In the genomic region with DNA sequence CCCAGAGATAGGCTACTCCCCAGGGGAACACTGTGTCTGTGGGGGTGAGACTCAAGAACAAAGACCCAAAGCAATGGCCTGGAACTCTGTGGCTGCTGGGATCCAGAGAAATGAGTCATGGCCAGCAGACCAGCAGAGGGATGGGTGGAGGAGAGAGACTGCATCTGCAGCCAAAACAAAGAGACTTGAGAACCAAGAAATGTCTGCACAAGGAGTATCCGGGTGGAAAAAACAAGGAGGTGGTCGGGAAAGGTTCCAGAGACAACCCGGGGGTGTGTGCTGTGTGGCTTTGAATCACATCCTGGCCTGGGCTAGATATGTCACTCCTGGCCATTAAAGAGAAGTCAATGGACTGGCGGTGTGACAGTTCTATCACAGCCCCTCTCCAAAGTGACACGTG, we compare ENCODE assay signal across 14 mouse cellular contexts. TPM values are rescaled to one million over a fixed set of nuclear protein-coding genes. Genes with fewer than 3 reads are reported as not detected.
DNase-seq lines count a peak whose midpoint lies in the region; ATAC-seq and TF ChIP-seq lines count a peak whose summit lies in the region.
"Had no signal": no experiment of that assay in that cellular context is flagged by ENCODE, and none has a peak within 500 bp of the region (broad histone marks: within the 10 kb centered on the region; RNA-seq: fewer than 3 reads in every experiment).

No protein-coding gene starts in this region.

- H3K27ac ChIP-seq in midbrain, embryonic 14.5 days (replicated peaks; ENCODE audit: low read depth, low read length): no peak overlapping the region
- H3K27ac ChIP-seq: kidney, postnatal 0 days; lung, embryonic 15.5 days had no signal

- H3K9ac ChIP-seq in midbrain, embryonic 14.5 days (replicated peaks; ENCODE audit: low read length): no peak overlapping the region
- H3K9ac ChIP-seq: lung, embryonic 15.5 days had no signal

- no peak overlapping the region for H3K4me2 ChIP-seq in midbrain, embryonic 14.5 days (ENCODE audit: low read length)
- H3K4me2 ChIP-seq: lung, embryonic 15.5 days had no signal

- TF ChIP-seq CTCF in lung, adult 2 months (IDR thresholded peaks at IDR 0.05; ENCODE audit: insufficient read depth, low read length): no peak
- TF ChIP-seq CTCF in Patski (IDR thresholded peaks at IDR 0.05): no peak

- in situ Hi-C loops in Patski (cut with MboI; ENCODE audit: low pct_unique_long_range_greater_than_20kb): loop anchor here (10.0 to 25.0 kb wide), 2 partner anchors 52 to 1491 kb away; partner anchors contain the start of gene Nbl1

- TF ChIP-seq POLR2A in lung, adult 2 months (IDR thresholded peaks at IDR 0.05; ENCODE audit: borderline replicate concordance, extremely low read depth, low read depth, low read length): no peak

- peak; percentile 80 for ATAC-seq in Patski
- ATAC-seq in midbrain, embryonic 14.5 days (ENCODE audit: low FRiP score, low TSS enrichment): no peak

- no peaks in the 10 kb centered on the region for H3K27me3 ChIP-seq in Patski
- H3K27me3 ChIP-seq in midbrain, embryonic 14.5 days (ENCODE audit: control insufficient read depth, insufficient read depth, low read length): no peaks in the 10 kb centered on the region
- H3K27me3 ChIP-seq: lung, embryonic 15.5 days had no signal

- no peak overlapping the region for H3K4me3 ChIP-seq in lung, adult 2 months (replicated peaks; ENCODE audit: extremely low read depth, low read depth, low read length)
- no peak overlapping the region for H3K4me3 ChIP-seq in midbrain, embryonic 14.5 days (replicated peaks; ENCODE audit: low read depth, low read length)
- H3K4me3 ChIP-seq: erythroblast, embryonic 14.5 days; lung, embryonic 15.5 days had no signal

- H3K4me1 ChIP-seq in lung, adult 2 months (ENCODE audit: control insufficient read depth, insufficient read depth, low read length): no peaks in the 10 kb centered on the region
- H3K4me1 ChIP-seq in midbrain, embryonic 14.5 days (ENCODE audit: control insufficient read depth, insufficient read depth, low read length): no peaks in the 10 kb centered on the region

- POLR2A ChIA-PET in Patski (lab: Charles Lee): no interaction called here

- 38% methylated on average over 5 of the region's 5 CpGs for WGBS in lung, adult 2 months
- WGBS in midbrain, embryonic 14.5 days: 85% methylated on average over 5 of the region's 5 CpGs

- intact Hi-C loops in gastrocnemius, postnatal 36 days (cut with DNase I): no loop called here

- no peaks in the 10 kb centered on the region for H3K36me3 ChIP-seq in midbrain, embryonic 14.5 days (ENCODE audit: control insufficient read depth, insufficient read depth, low read length)
- H3K36me3 ChIP-seq: lung, embryonic 15.5 days had no signal

- peaks cover 9% of the 10 kb centered on the region for H3K9me3 ChIP-seq in midbrain, embryonic 14.5 days (ENCODE audit: control insufficient read depth, low read length)
- H3K9me3 ChIP-seq: lung, embryonic 15.5 days had no signal

- peak; percentile 47 to 64 for DNase-seq in lung, adult 18-20 months
- no peak for DNase-seq in lung, adult 2 months
- peak; percentile 91 for DNase-seq in Patski (ENCODE audit: low read depth, low spot score)
- peak; percentile 35 to 68 for DNase-seq in gastrocnemius, postnatal 36 days
- DNase-seq in lung, postnatal 14 days: peak; percentile 27
- DNase-seq in midbrain, embryonic 14.5 days: no peak
- no peak for DNase-seq in cerebellum, adult 11 months
- DNase-seq in embryo, embryonic 10 days (ENCODE audit: low spot score): no peak
- DNase-seq: cerebellum, adult 9-10 months; retina, postnatal 1 day had no signal

- CTCF ChIA-PET in Patski (lab: Charles Lee): no interaction called here

RNA-seq across cellular contexts. Expression of gene Minos1, which starts 15.8 kb away (rescaled TPM):
- 29.7 and 37.7 TPM in 2 replicates for polyA plus RNA-seq in lung, adult 2 months (2012; rRNA removed)
- polyA plus RNA-seq in Patski (2021): 286 TPM
- total RNA-seq in gastrocnemius, postnatal 36 days (2021): 100 to 1,000 TPM; 353 to 374 TPM
- 346 and 393 TPM in 2 replicates for polyA plus RNA-seq in midbrain, embryonic 14.5 days (2014; fragmentation: Nextera tagmentation; extraction: Ambion mirVana)

RNA-seq across cellular contexts. Expression of gene Capzb, which starts 45.9 kb away (rescaled TPM):
- polyA plus RNA-seq in lung, adult 2 months (2012; rRNA removed): 152 and 172 TPM in 2 replicates
- polyA plus RNA-seq in Patski (2021): 305 TPM
- 100 to 1,000 TPM; 499 to 554 TPM for total RNA-seq in gastrocnemius, postnatal 36 days (2021)
- polyA plus RNA-seq in midbrain, embryonic 14.5 days (2014; fragmentation: Nextera tagmentation; extraction: Ambion mirVana): 250 and 281 TPM in 2 replicates

RNA-seq across cellular contexts. Expression of gene Nbl1, which starts 54.0 kb away (rescaled TPM):
- 330 and 497 TPM in 2 replicates for polyA plus RNA-seq in lung, adult 2 months (2012; rRNA removed)
- polyA plus RNA-seq in Patski (2021): 55.7 TPM
- total RNA-seq in gastrocnemius, postnatal 36 days (2021): 10 to 100 TPM; 22.6 to 22.8 TPM
- polyA plus RNA-seq in midbrain, embryonic 14.5 days (2014; fragmentation: Nextera tagmentation; extraction: Ambion mirVana): 12.8 and 27.5 TPM in 2 replicates
- total RNA-seq: monocyte, adult 5-6 weeks had no signal

Comparison
In these comparisons a context has a peak if more than half of its experiments do, and no peak if none do; other contexts are left out.
1. DNase-seq: peak in lung, adult 18-20 months (2 of 2), Patski (single experiment), gastrocnemius, postnatal 36 days (2 of 2) and lung, postnatal 14 days (single experiment); none in lung, adult 2 months (single experiment), midbrain, embryonic 14.5 days (single experiment), cerebellum, adult 11 months (single experiment) and embryo, embryonic 10 days (single experiment).